In genomic region chr6:113099640-113100289, GRCm38 (mm10) we compare ENCODE assay signal across 8 mouse cellular contexts. TPM values are rescaled to one million over a fixed set of nuclear protein-coding genes. Genes with fewer than 3 reads are reported as not detected.
DNase-seq lines count a peak whose midpoint lies in the region; ATAC-seq and TF ChIP-seq lines count a peak whose summit lies in the region.

No protein-coding gene starts in this region.

- no peak overlapping the region for H3K4me2 ChIP-seq in limb, embryonic 14.5 days (replicated peaks; ENCODE audit: low read depth, low read length, severe bottlenecking)
- H3K4me2 ChIP-seq in midbrain, embryonic 15.5 days, result 0 out of 2 replicates have a peak overlapping the region, but pooled peaks have one; percentile 0

- H3K4me3 ChIP-seq in cortical plate, adult 2 months (ENCODE audit: insufficient read depth, low read length), result no peak overlapping the region
- H3K4me3 ChIP-seq in limb, embryonic 14.5 days (replicated peaks; ENCODE audit: low read length), result no peak overlapping the region
- no peak overlapping the region for H3K4me3 ChIP-seq in midbrain, embryonic 15.5 days

- peaks cover 10% of the 10 kb centered on the region for H3K36me3 ChIP-seq in limb, embryonic 14.5 days (ENCODE audit: control insufficient read depth, insufficient read depth, low read length)
- no peaks in the 10 kb centered on the region for H3K36me3 ChIP-seq in midbrain, embryonic 15.5 days (replicated peaks)

- no peaks in the 10 kb centered on the region for H3K9me3 ChIP-seq in limb, embryonic 14.5 days (ENCODE audit: control insufficient read depth, low read length)
- H3K9me3 ChIP-seq in midbrain, embryonic 15.5 days, result no peaks in the 10 kb centered on the region

- peak; percentile 34 to 37 for DNase-seq in spleen, postnatal 36 days (ENCODE audit: low spot score in 2 of 2)
- DNase-seq in spleen, postnatal 14 days (ENCODE audit: low spot score in 2 of 2), result no peak
- peak; percentile 89 to 94 for DNase-seq in heart, adult 9 months (ENCODE audit: low spot score in 2 of 2)
- peak; percentile 94 for DNase-seq in kidney, adult 9 months
- peak; percentile 90 for DNase-seq in limb, embryonic 14.5 days (ENCODE audit: low spot score)
- peak; percentile 81 for DNase-seq in testis, postnatal 14 days (ENCODE audit: low spot score)

- no peak for TF ChIP-seq CTCF in cortical plate, adult 2 months (IDR thresholded peaks at IDR 0.05; ENCODE audit: extremely low read depth, insufficient read depth, low read length)

- TF ChIP-seq POLR2A in cortical plate, adult 2 months (IDR thresholded peaks at IDR 0.05; ENCODE audit: extremely low read depth, insufficient read depth, low read length), result 0 out of 2 replicates have a peak, but pooled peaks have one; percentile 19
- no peak for TF ChIP-seq POLR2A in limb, embryonic 14.5 days (IDR thresholded peaks at IDR 0.05; ENCODE audit: borderline replicate concordance, extremely low read depth, insufficient read depth, insufficient read length)

- H3K27me3 ChIP-seq in limb, embryonic 14.5 days (ENCODE audit: control insufficient read depth, insufficient read depth, low read length), result no peaks in the 10 kb centered on the region
- H3K27me3 ChIP-seq in midbrain, embryonic 15.5 days (replicated peaks), result no peaks in the 10 kb centered on the region

- 0 out of 2 replicates have a peak overlapping the region, but pooled peaks have one; percentile 60 for H3K27ac ChIP-seq in cortical plate, adult 2 months (ENCODE audit: insufficient read depth, low read length)
- peak overlapping the region; percentile 8; the same call in 1 of the 2 replicates for H3K27ac ChIP-seq in limb, embryonic 14.5 days (replicated peaks; ENCODE audit: low read depth, low read length)
- H3K27ac ChIP-seq in midbrain, embryonic 15.5 days, result peak overlapping the region; percentile 73

- WGBS in limb, embryonic 14.5 days, result 40% methylated on average over 5 of the region's 5 CpGs
- 33% methylated on average over 5 of the region's 5 CpGs for WGBS in midbrain, embryonic 15.5 days

- no peak overlapping the region for H3K9ac ChIP-seq in limb, embryonic 14.5 days (ENCODE audit: low read depth, low read length, severe bottlenecking)
- no peak overlapping the region for H3K9ac ChIP-seq in midbrain, embryonic 15.5 days

- peaks cover 3% of the 10 kb centered on the region; the same call in 1 of the 2 replicates for H3K4me1 ChIP-seq in cortical plate, adult 2 months (ENCODE audit: control insufficient read depth, insufficient read depth, low read length)
- peaks cover 11% of the 10 kb centered on the region; the same call in 1 of the 2 replicates for H3K4me1 ChIP-seq in limb, embryonic 14.5 days (ENCODE audit: control insufficient read depth, insufficient read depth, low read length)
- H3K4me1 ChIP-seq in midbrain, embryonic 15.5 days, result peaks cover 6% of the 10 kb centered on the region; the same call in 1 of the 2 replicates

- peak; percentile 83 for ATAC-seq in limb, embryonic 14.5 days (ENCODE audit: low FRiP score, low read depth)
- ATAC-seq in midbrain, embryonic 15.5 days (replicated peaks), result peak; percentile 77

RNA-seq across cellular contexts. Expression of gene Setd5, which starts 22.6 kb away (rescaled TPM):
- polyA plus RNA-seq in cortical plate, adult 2 months (2012; rRNA removed), result 53.2 and 56.8 TPM in 2 replicates
- 93.8 and 103 TPM in 2 replicates for polyA plus RNA-seq in limb, embryonic 14.5 days (2012; rRNA removed)
- 90.2 and 93.4 TPM in 2 replicates for polyA plus RNA-seq in limb, embryonic 14.5 days (2014; fragmentation: Nextera tagmentation; extraction: Ambion mirVana)
- polyA plus RNA-seq in midbrain, embryonic 15.5 days (2015; fragmentation: Nextera tagmentation; extraction: Ambion mirVana), result 46.8 and 47.1 TPM in 2 replicates

RNA-seq across cellular contexts. Expression of gene Thumpd3, which starts 53.7 kb away (rescaled TPM):
- polyA plus RNA-seq in cortical plate, adult 2 months (2012; rRNA removed), result 19.2 and 20.4 TPM in 2 replicates
- polyA plus RNA-seq in limb, embryonic 14.5 days (2012; rRNA removed), result 18.8 and 25.1 TPM in 2 replicates
- polyA plus RNA-seq in limb, embryonic 14.5 days (2014; fragmentation: Nextera tagmentation; extraction: Ambion mirVana), result 36.7 and 38.7 TPM in 2 replicates
- polyA plus RNA-seq in midbrain, embryonic 15.5 days (2015; fragmentation: Nextera tagmentation; extraction: Ambion mirVana), result 54.1 and 56.2 TPM in 2 replicates

Comparison
In these comparisons a context has a peak if more than half of its experiments do, and no peak if none do; other contexts are left out.
1. DNase-seq: peak in spleen, postnatal 36 days (2 of 2), heart, adult 9 months (2 of 2), kidney, adult 9 months (single experiment), limb, embryonic 14.5 days (single experiment) and testis, postnatal 14 days (single experiment); none in spleen, postnatal 14 days (0 of 2).
2. H3K27ac ChIP-seq: peak in every context shown above with its lines; median percentile 73 in midbrain, embryonic 15.5 days; 60 in cortical plate, adult 2 months; 8 in limb, embryonic 14.5 days.